Mouse (Mus musculus) limb, embryonic 12.5 days (tissue): ENCODE measurements around the gene Sf3a3. TPM values are rescaled to one million over a fixed set of nuclear protein-coding genes. Genes with fewer than 3 reads are reported as not detected.
"Not testable (repeated sequence)": the region's sequence is repeated elsewhere in the genome, so short reads cannot be mapped to it uniquely, and the experiment has no call there.

Experiments used
- ATAC-seq: fragments of 200-750 bp; cut with Nextera tagmentation; 2 replicates; pipeline ENCODE4 v1.8.0; 2017; ENCODE audit warnings: low read depth, moderate TSS enrichment; ENCODE audit not compliant: insufficient number of reproducible peaks, insufficient read depth, low FRiP score, low TSS enrichment
- H3K27ac ChIP-seq: fragments of 300-500 bp; sonication (generic); 2 replicates; pipeline ENCODE4 v1.5.1; 2016; ENCODE audit warnings: mild to moderate bottlenecking, moderate library complexity
- H3K27me3 ChIP-seq: fragments of 300-500 bp; sonication (generic); 2 replicates; pipeline ENCODE4 v1.6.1; 2016; ENCODE audit warnings: mild to moderate bottlenecking, moderate library complexity
- H3K36me3 ChIP-seq: fragments of 300-500 bp; sonication (generic); 2 replicates; pipeline ENCODE4 v1.6.1; 2016; ENCODE audit warnings: mild to moderate bottlenecking, moderate library complexity
- H3K4me1 ChIP-seq: fragments of 300-500 bp; sonication (generic); replicated peaks from 2 replicates; pipeline ENCODE4 v1.6.1; 2016
- H3K4me2 ChIP-seq: fragments of 300-500 bp; sonication (generic); 2 replicates; pipeline ENCODE4 v1.6.1; 2016; ENCODE audit warnings: mild to moderate bottlenecking, moderate library complexity
- H3K4me3 ChIP-seq: fragments of 300-500 bp; sonication (generic); replicated peaks from 2 replicates; pipeline ENCODE4 v1.5.1; 2016; ENCODE audit warnings: mild to moderate bottlenecking
- H3K9ac ChIP-seq: fragments of 300-500 bp; sonication (generic); replicated peaks from 2 replicates; pipeline ENCODE4 v1.6.1; 2016; ENCODE audit warnings: mild to moderate bottlenecking, moderate library complexity
- H3K9me3 ChIP-seq: fragments of 300-500 bp; sonication (generic); 2 replicates; pipeline ENCODE4 v1.6.1; 2016; ENCODE audit warnings: mild to moderate bottlenecking, moderate library complexity
- WGBS: fragments of 180-500 bp; shearing (Covaris S2); methylation state at CpG from one replicate; pipeline ENCODE4 v1.1.7; 2016; 5-methylcytosine and 5-hydroxymethylcytosine counted together
- polyA plus RNA-seq: library from polyadenylated mRNA; unstranded; fragments of >200 nt; fragmentation: Nextera tagmentation; extraction: Ambion mirVana; gene quantifications from 2 replicates; pipeline ENCODE4 v1.2.1, GENCODE M21; 2016

The Sf3a3 gene
- polyA plus RNA-seq, 1 experiment from 2014 or later = 221 TPM

DNA sequence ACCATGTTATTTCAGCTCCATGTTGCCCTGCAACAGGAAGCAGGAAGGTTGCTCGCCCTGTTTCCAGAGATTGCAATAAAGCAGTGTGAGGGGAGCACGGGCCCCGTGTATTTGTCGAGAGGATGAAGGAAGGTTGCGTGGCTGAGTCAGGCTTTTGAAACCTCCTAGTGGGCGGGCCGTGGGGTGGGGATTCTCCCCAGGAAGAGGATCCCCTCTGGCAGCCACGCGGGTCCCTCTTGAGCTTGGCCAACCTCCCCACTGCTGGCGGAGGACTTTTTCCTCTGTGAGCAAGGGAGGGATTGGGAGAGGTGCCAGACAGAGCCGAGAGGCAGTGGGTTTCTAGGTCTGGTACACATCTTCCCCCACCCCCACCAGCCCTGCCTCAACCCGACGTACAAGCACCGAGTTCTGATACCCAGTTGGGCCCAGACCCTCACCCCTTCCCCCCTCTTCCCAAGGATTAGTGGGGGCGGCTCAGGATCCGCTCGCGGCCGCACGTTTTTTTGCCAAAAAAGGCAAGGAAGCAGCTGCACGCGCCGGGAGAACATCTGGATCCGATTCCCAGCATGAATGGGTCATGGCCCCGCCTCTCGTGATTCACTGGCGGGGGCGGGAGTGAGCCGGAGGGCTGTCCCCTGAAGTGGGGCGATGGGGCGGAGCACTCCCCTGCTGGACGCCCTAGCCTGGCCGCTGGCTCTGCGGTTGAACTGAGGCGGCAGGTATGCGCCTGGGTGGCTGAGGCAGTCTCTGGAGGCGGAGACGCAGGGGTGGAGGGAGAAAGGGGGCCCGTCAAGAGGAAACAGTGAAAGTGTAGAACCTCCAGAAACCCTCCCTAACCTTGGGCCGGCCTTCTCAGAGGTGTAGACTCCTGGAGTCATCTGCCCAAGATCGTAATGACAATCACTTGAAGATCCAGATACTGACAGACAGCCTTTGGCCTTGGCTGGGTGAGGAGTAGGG lies 5.8 kb upstream of the Sf3a3 start:
- H3K4me2 ChIP-seq = peak overlapping the region; percentile 56
- H3K27me3 ChIP-seq = no peaks in the 10 kb centered on the region
- H3K9me3 ChIP-seq = no peaks in the 10 kb centered on the region
- H3K4me3 ChIP-seq = peak overlapping the region; percentile 29
- peaks cover 63% of the 10 kb centered on the region for H3K4me1 ChIP-seq
- H3K27ac ChIP-seq = peak overlapping the region; percentile 98
- peak overlapping the region; percentile 52; the same call in 1 of the 2 replicates for H3K9ac ChIP-seq
- peak; percentile 87 for ATAC-seq
- H3K36me3 ChIP-seq = peaks cover 26% of the 10 kb centered on the region
- WGBS = under 1% methylated on average over 41 of the region's 41 CpGs

DNA sequence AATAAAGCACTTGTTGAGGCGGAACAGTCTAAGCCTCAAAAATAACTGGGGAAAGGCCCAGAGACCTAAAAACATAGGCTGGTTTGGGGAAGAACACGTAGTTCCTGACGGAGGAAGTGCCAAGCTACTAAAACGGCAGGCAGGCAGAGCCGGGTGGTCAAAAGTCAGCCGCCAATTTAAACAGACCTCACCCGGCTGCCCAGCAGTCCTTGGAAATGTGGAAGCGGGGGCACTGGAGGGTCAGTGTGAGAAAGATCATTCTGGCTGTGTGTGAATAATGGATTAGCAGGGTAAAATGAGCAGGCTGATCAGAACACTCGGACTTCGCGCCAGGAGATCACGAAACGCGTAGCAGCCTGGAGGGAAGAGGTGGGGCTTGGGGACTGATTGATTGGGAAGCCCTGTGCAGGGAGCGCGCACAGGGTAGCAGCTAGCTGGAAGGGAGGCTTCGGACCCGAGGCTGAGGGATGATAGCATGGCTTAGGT lies 4.6 kb upstream of the Sf3a3 start:
- peaks cover 51% of the 10 kb centered on the region for H3K4me1 ChIP-seq
- H3K4me3 ChIP-seq = peak overlapping the region; percentile 29
- peak overlapping the region; percentile 56 for H3K4me2 ChIP-seq
- peaks cover 26% of the 10 kb centered on the region for H3K36me3 ChIP-seq
- H3K9ac ChIP-seq = 0 out of 2 replicates have a peak overlapping the region, but pooled peaks have one; percentile 27
- H3K9me3 ChIP-seq = no peaks in the 10 kb centered on the region
- H3K27ac ChIP-seq = peak overlapping the region; percentile 98
- no peaks in the 10 kb centered on the region for H3K27me3 ChIP-seq
- 4% methylated on average over 18 of the region's 18 CpGs for WGBS
- ATAC-seq = no peak

DNA sequence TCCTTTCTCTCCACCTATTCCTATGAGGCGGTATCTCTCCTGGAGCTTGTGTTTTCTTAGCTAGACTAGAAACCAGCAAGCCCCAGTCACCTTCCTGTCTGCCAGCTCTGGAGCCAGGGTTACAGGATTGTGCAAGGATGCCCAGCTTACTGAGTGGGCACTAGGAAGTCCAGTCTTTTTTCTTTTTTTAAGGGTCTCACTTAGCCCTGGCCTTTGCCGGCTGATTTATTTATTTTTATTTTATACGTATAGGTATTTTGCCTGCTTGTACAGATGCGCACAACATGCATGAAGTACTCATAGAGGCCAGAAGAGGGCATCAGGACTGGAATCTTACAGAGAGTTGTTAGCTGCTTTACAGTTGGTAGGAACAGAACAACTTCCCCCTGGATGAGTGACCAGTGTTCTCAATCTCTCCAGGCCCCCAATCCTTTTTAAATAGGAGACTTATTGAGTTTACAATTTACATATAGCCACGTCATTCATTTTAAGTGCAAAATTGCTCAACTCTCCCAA lies 3.7 kb upstream of the Sf3a3 start:
- Histone ChIP-seq H3K4me2 (peak overlapping the region; percentile 56), H3K9ac (no peak overlapping the region), H3K27me3 (no peaks in the 10 kb centered on the region), H3K9me3 (no peaks in the 10 kb centered on the region), H3K36me3 (peaks cover 23% of the 10 kb centered on the region), H3K4me3 (no peak overlapping the region), H3K4me1 (peaks cover 50% of the 10 kb centered on the region), H3K27ac (peak overlapping the region; percentile 98; the same call in 1 of the 2 replicates)
- WGBS = 12% methylated on average over 5 of the region's 5 CpGs
- no peak for ATAC-seq

DNA sequence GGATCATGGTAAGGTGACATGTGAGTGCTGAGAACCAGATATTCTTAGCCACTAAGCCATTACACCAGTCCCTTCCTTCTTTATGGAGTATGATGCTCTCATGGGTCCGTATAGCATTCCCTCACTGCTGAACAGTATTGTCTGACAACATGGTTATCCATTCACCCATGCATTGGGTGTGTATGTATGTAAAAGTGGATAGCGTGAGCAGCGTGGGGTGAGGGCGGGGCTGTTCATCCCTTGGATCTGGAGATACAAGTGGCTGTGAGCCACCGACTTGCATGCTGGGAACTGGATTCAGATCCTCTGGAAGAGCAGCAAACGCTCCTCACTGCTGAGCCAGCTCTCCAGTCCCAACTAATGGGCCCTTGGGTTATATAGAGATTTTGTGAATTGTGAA lies 2.0 kb upstream of the Sf3a3 start:
- Histone ChIP-seq H3K4me1 (peaks cover 39% of the 10 kb centered on the region), H3K27me3 (no peaks in the 10 kb centered on the region), H3K4me2 (no peak overlapping the region), H3K36me3 (peaks cover 18% of the 10 kb centered on the region), H3K9ac (no peak overlapping the region), H3K4me3 (no peak overlapping the region), H3K9me3 (no peaks in the 10 kb centered on the region), H3K27ac (no peak overlapping the region)
- no peak for ATAC-seq
- WGBS = 82% methylated on average over 6 of the region's 6 CpGs

DNA sequence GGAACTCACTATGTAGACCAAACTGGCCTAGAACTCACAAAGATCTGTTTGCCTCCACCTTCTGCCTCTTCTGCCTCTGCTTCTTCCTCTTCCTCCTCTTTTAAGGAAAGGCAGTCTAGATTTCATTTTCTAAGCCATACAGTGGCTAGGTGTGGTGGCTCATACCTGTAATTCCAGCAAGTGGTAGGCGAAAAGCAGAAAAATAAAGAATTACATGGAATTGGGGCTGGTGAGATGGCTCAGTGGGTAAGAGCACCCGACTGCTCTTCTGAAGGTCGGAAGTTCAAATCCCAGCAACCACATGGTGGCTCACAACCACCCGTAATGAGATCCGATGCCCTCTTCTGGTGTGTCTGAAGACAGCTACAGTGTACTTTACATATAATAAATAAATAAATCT lies 726 bp upstream of the Sf3a3 start:
- Histone ChIP-seq H3K4me1 (peaks cover 29% of the 10 kb centered on the region), H3K36me3 (peaks cover 26% of the 10 kb centered on the region)
- not testable (repeated sequence) for H3K27me3 ChIP-seq, ATAC-seq, H3K4me2 ChIP-seq, H3K9ac ChIP-seq, H3K27ac ChIP-seq, H3K4me3 ChIP-seq, H3K9me3 ChIP-seq
- 64% methylated on average over 5 of the region's 5 CpGs for WGBS

DNA sequence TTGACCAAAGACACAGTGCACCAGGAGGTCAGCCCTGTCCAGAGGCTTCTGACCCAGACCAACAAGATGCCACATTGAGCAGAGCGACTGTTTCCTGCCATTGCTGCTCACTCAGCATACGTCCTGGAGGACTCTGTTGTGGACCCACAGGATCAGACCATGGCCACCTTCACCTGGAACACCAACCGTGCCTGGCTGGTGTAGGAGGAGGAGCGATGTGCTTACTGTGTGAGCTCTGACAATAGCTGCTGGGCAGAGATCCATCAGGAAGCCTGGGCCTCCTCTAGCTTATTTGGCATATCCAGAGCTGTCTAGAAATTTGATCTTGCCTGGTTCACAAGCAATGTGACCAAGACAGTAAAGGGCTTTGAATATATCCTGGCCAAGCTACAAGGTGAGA lies 4.5 kb downstream of the Sf3a3 start:
- 90% methylated on average over 4 of the region's 4 CpGs for WGBS
- no peak overlapping the region for H3K9ac ChIP-seq
- H3K4me3 ChIP-seq = no peak overlapping the region
- H3K9me3 ChIP-seq = no peaks in the 10 kb centered on the region
- peaks cover 77% of the 10 kb centered on the region for H3K36me3 ChIP-seq
- H3K4me2 ChIP-seq = no peak overlapping the region
- no peak for ATAC-seq
- H3K27ac ChIP-seq = no peak overlapping the region
- H3K27me3 ChIP-seq = no peaks in the 10 kb centered on the region
- H3K4me1 ChIP-seq = peaks cover 10% of the 10 kb centered on the region

DNA sequence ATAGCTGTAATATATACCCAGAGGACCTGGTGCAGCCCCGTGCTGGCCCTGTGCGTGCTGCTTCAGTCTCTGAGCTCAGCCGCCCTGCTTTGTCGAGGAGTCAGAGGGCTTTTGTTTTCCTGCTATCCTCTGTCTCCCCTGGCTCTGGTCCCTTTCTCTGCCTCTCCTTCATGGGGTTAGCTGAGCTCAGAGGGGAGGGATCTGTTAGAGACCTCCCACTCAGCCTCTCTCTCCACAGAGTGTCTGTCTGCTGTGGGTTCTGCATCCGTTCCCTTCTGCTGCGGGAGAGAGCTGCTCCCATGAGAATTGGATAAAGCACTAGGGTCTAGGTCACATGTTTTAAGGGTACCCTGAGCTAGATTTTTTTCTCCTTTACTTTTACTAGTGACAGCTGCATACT lies 11.5 kb downstream of the Sf3a3 start:
- 95% methylated on average over 6 of the region's 6 CpGs for whole genome bisulfite sequencing
- Histone ChIP-seq H3K4me2 (no peak overlapping the region), H3K36me3 (peaks cover 98% of the 10 kb centered on the region), H3K27ac (no peak overlapping the region), H3K4me1 (no peaks in the 10 kb centered on the region), H3K4me3 (no peak overlapping the region), H3K27me3 (no peaks in the 10 kb centered on the region), H3K9ac (no peak overlapping the region), H3K9me3 (no peaks in the 10 kb centered on the region)
- ATAC-seq = no peak

DNA sequence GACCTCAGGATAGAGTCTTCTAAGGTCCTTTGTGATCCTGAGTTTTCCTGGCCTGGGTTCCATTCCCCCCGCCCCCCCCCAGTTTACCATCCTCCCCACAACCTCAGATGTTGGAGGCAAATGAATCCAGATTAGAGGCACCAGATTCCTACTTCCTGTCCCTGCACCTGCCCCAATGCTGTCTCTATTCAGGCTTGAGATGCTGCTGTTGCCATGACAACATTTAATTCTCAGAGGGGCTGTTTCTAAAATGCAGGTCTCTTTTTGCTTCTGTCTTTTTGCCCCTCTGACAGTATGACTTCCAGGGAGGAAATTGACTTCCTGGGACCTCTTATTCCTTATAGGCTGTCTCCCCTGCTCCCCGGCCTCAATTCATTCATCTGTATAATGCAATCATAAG lies 22.4 kb downstream of the Sf3a3 start:
- Histone ChIP-seq H3K4me1 (no peaks in the 10 kb centered on the region), H3K9ac (no peak overlapping the region), H3K27me3 (no peaks in the 10 kb centered on the region), H3K4me3 (no peak overlapping the region), H3K27ac (no peak overlapping the region), H3K9me3 (no peaks in the 10 kb centered on the region), H3K4me2 (no peak overlapping the region), H3K36me3 (peaks cover 19% of the 10 kb centered on the region)
- WGBS = 70% methylated on average over 2 of the region's 2 CpGs
- no peak for ATAC-seq

DNA sequence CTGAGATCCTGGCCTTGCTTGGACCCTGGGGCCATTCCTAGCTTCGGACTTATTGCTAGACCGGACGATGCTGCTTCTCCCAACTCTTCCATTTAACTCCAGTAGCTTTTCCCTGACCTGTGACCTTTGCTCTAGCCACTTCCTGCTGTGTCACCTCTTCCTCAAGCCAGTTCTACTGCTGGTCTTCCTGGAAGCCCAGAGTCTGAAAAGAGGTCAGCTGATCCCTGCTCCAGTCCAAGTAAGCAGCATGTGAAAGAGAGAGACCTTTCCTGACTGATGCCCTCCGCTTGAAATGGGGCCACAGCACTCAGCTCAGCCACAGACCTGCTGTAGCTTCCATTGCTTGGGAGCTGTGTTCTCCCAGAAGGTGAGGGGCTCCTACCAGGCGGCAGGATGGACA lies 22.9 kb downstream of the Sf3a3 start:
- H3K9me3 ChIP-seq = no peaks in the 10 kb centered on the region
- 74% methylated on average over 5 of the region's 5 CpGs for WGBS
- no peak overlapping the region for H3K4me2 ChIP-seq

DNA sequence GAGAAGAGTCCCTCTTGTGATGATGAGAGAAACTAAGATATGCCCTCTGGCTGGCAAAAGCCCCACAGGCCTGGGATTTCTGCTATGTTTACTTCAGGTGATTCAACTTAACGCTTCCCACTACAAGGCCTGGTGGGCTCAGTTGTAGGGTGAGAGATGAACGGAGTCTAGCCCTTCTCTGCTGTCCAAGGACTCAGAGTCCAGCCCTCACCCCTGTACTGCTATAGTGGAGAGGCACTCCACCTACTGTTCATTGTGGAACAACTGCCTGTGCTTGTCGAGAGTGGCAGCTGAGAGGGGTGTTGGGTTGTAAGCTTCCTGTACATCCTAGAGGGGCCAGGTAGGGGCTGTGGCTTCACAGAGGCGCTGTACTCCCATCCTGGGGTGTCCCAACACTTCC lies 23.4 kb downstream of the Sf3a3 start:
- H3K4me2 ChIP-seq = no peak overlapping the region
- no peaks in the 10 kb centered on the region for H3K9me3 ChIP-seq
- no peak overlapping the region for H3K27ac ChIP-seq
- H3K9ac ChIP-seq = no peak overlapping the region
- WGBS = 62% methylated on average over 4 of the region's 4 CpGs
- H3K36me3 ChIP-seq = peaks cover 9% of the 10 kb centered on the region
- H3K27me3 ChIP-seq = no peaks in the 10 kb centered on the region
- no peak overlapping the region for H3K4me3 ChIP-seq
- ATAC-seq = no peak
- peaks cover 5% of the 10 kb centered on the region; the same call in 1 of the 2 replicates for H3K4me1 ChIP-seq

More for the DNA sequence above, 22.9 kb downstream of the Sf3a3 start:
- peaks cover 14% of the 10 kb centered on the region for H3K36me3 ChIP-seq
- no peaks in the 10 kb centered on the region for H3K27me3 ChIP-seq
- no peak overlapping the region for H3K9ac ChIP-seq
- peaks cover 5% of the 10 kb centered on the region; the same call in 1 of the 2 replicates for H3K4me1 ChIP-seq
- no peak for ATAC-seq
- no peak overlapping the region for H3K27ac ChIP-seq
- no peak overlapping the region for H3K4me3 ChIP-seq

DNA sequence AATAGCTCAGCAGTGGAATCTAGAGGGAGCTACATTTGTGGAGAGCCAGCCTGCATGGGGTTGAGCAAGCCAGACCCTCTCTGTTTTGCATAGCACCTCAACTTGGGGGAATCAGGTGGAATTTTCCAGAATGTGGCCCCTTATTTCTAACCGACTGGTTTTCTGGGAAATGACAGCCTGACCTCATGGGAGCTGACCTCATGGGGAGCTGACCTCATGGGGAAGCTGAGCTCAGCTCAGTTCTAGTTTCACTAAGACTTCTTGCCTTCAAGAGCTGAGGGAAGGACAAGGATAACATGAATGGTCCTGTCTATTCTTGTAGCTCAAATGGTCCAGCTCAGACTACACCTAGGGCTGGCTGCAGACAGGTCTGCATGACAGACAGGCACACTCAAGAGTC lies 24.2 kb downstream of the Sf3a3 start:
- peaks cover under 1% of the 10 kb centered on the region for H3K36me3 ChIP-seq
- H3K4me2 ChIP-seq = no peak overlapping the region
- ATAC-seq = no peak
- H3K9me3 ChIP-seq = no peaks in the 10 kb centered on the region
- H3K27ac ChIP-seq = no peak overlapping the region
- no peak overlapping the region for H3K4me3 ChIP-seq
- no peak overlapping the region for H3K9ac ChIP-seq
- 64% methylated on average over 1 of the region's 1 CpGs for WGBS
- H3K27me3 ChIP-seq = 0 out of 2 replicates have a peak, but pooled peaks cover 3% of the 10 kb centered on the region
- H3K4me1 ChIP-seq = peaks cover 5% of the 10 kb centered on the region; the same call in 1 of the 2 replicates
